Mouse (Mus musculus): ENCODE data around the gene Ufsp1.

DNA sequence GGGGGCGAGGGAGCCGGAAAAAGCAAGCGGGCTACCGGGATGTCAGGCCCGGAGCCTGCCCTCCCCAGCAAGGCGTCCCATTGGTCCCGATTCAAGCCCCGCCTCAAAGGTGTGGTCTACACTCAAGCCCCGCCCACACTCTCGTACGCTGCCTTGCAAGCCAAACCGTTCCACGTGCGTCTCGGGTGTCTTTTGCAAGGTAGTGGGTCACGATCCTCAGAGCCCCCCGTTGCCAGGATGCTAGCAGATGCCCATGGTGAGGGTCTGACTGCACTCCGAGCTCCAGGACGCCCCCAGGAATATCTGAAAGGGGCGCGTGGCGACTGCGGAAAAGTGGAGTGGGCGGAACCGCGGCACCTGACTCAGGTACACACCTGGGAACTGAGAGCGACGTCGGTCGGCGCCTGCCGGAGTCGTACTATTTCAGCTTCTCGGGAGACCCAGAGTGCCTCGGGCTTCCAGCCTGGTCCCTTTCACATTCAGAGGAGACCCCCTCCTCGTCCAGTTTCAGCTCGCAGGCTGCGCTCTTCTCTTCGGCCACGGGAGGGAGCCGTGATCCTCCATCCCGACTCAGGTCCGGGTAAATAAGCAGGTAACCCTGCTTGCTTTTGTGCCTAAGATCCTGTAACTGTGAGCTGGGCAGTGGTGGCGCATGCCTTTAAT, 39.2 kb downstream of the Ufsp1 start, which contains the start of gene Slc12a9:
- peak; percentile 42 for TF ChIP-seq POLR2A (IDR thresholded peaks at IDR 0.05; ENCODE audit: insufficient read length, low read depth)
- TF ChIP-seq MAX (IDR thresholded peaks at IDR 0.05; ENCODE audit: low read depth) = no peak
- no peak for TF ChIP-seq SRF (IDR thresholded peaks at IDR 0.05; ENCODE audit: control insufficient read depth, insufficient read length, low read depth)
- TF ChIP-seq POLR2AphosphoS2 (IDR thresholded peaks at IDR 0.05; ENCODE audit: insufficient read length, low read depth) = peak; percentile 75
- no peak for TF ChIP-seq REST (IDR thresholded peaks at IDR 0.05; ENCODE audit: insufficient read depth, insufficient read length)
- TF ChIP-seq MYOG (IDR thresholded peaks at IDR 0.05; ENCODE audit: control insufficient read depth in 1 of 3, insufficient read depth in 1 of 3, insufficient read length in 2 of 3, low read depth in 2 of 3) = no peak
- no peak for TF ChIP-seq CEBPB (IDR thresholded peaks at IDR 0.05; ENCODE audit: insufficient read depth, poor library complexity, severe bottlenecking)
- TF ChIP-seq USF1 (IDR thresholded peaks at IDR 0.05; ENCODE audit: low read depth) = no peak
